In genomic region chr15:61415626-61416025, GRCm38 (mm10) we compare ENCODE assay signal across 13 mouse cellular contexts.
DNase-seq lines count a peak whose midpoint lies in the region; ATAC-seq and TF ChIP-seq lines count a peak whose summit lies in the region.
"Had no signal": no experiment of that assay in that cellular context is flagged by ENCODE, and none has a peak within 500 bp of the region (broad histone marks: within the 10 kb centered on the region; RNA-seq: fewer than 3 reads in every experiment).

No protein-coding gene starts in this region.

- H3K9me3 ChIP-seq in liver, postnatal 0 days (ENCODE audit: low read length) = no peaks in the 10 kb centered on the region
- no peaks in the 10 kb centered on the region for H3K9me3 ChIP-seq in liver, embryonic 11.5 days (ENCODE audit: control insufficient read depth, low read length)
- H3K9me3 ChIP-seq: embryonic facial prominence, embryonic 10.5 days; heart, embryonic 15.5 days; limb, embryonic 12.5 days; midbrain, embryonic 10.5 days had no signal

- peak; percentile 11 for DNase-seq in embryo, embryonic 11 days
- no peak for DNase-seq in embryo, embryonic 10 days (ENCODE audit: low spot score)
- DNase-seq in liver, postnatal 0 days = no peak
- DNase-seq in liver, embryonic 11.5 days (ENCODE audit: low spot score) = no peak
- DNase-seq in induced T-regulatory cell, adult 2 months (ENCODE audit: low read depth) = peak; percentile 59
- DNase-seq in thymus, postnatal 25 days = peak; percentile 49
- no peak for DNase-seq in yolk sac, embryonic 10.5 days (ENCODE audit: low spot score)
- DNase-seq: forebrain, postnatal 0 days had no signal

- peak; percentile 23; the same call in 1 of the 2 replicates for TF ChIP-seq CTCF in liver, postnatal 0 days (IDR thresholded peaks at IDR 0.05; ENCODE audit: low read depth)

- no peak overlapping the region for H3K4me3 ChIP-seq in liver, postnatal 0 days (ENCODE audit: low read depth, low read length)
- H3K4me3 ChIP-seq in liver, embryonic 11.5 days (ENCODE audit: low read depth, low read length) = no peak overlapping the region
- H3K4me3 ChIP-seq: embryonic facial prominence, embryonic 10.5 days; heart, embryonic 15.5 days; limb, embryonic 12.5 days; midbrain, embryonic 10.5 days had no signal

- no peak for TF ChIP-seq EP300 in liver, postnatal 0 days (IDR thresholded peaks at IDR 0.05; ENCODE audit: low read depth)

- no peaks in the 10 kb centered on the region for H3K4me1 ChIP-seq in liver, postnatal 0 days (ENCODE audit: insufficient read depth)
- H3K4me1 ChIP-seq in liver, embryonic 11.5 days (replicated peaks; ENCODE audit: control insufficient read depth, insufficient read depth, low read length) = no peaks in the 10 kb centered on the region
- H3K4me1 ChIP-seq: embryonic facial prominence, embryonic 10.5 days; heart, embryonic 15.5 days; limb, embryonic 12.5 days; midbrain, embryonic 10.5 days had no signal

- no peak overlapping the region for H3K4me2 ChIP-seq in liver, postnatal 0 days (ENCODE audit: low read depth, low read length)
- no peak overlapping the region for H3K4me2 ChIP-seq in liver, embryonic 11.5 days
- H3K4me2 ChIP-seq: heart, embryonic 15.5 days; limb, embryonic 12.5 days had no signal

- no peaks in the 10 kb centered on the region for H3K27me3 ChIP-seq in liver, postnatal 0 days (ENCODE audit: insufficient read depth, low read length)
- no peaks in the 10 kb centered on the region for H3K27me3 ChIP-seq in liver, embryonic 11.5 days (replicated peaks; ENCODE audit: control insufficient read depth, insufficient read depth, low read length)
- H3K27me3 ChIP-seq: heart, embryonic 15.5 days; limb, embryonic 12.5 days had no signal

- no peaks in the 10 kb centered on the region for H3K36me3 ChIP-seq in liver, postnatal 0 days (replicated peaks; ENCODE audit: insufficient read depth, low read length)
- H3K36me3 ChIP-seq in liver, embryonic 11.5 days (ENCODE audit: control insufficient read depth, insufficient read depth, low read length) = no peaks in the 10 kb centered on the region
- H3K36me3 ChIP-seq: embryonic facial prominence, embryonic 10.5 days; heart, embryonic 15.5 days; limb, embryonic 12.5 days; midbrain, embryonic 10.5 days had no signal

- WGBS in liver, postnatal 0 days (ENCODE audit: insufficient replicate concordance) = 59% methylated on average over 1 of the region's 1 CpGs
- 52% methylated on average over 1 of the region's 1 CpGs for WGBS in liver, embryonic 11.5 days

- no peak overlapping the region for H3K27ac ChIP-seq in liver, postnatal 0 days (ENCODE audit: low read depth)
- no peak overlapping the region for H3K27ac ChIP-seq in liver, embryonic 11.5 days (ENCODE audit: low read depth, low read length)
- H3K27ac ChIP-seq: embryonic facial prominence, embryonic 10.5 days; heart, embryonic 15.5 days; limb, embryonic 12.5 days; midbrain, embryonic 10.5 days had no signal

- H3K9ac ChIP-seq in liver, postnatal 0 days (replicated peaks) = no peak overlapping the region
- no peak overlapping the region for H3K9ac ChIP-seq in liver, embryonic 11.5 days (ENCODE audit: low read depth, low read length)
- H3K9ac ChIP-seq: forebrain, postnatal 0 days; heart, embryonic 15.5 days; limb, embryonic 12.5 days had no signal

- ATAC-seq in liver, postnatal 0 days = no peak
- no peak for ATAC-seq in liver, embryonic 11.5 days (replicated peaks; ENCODE audit: low FRiP score)
- ATAC-seq in frontal cortex, adult (ENCODE audit: low TSS enrichment) = no peak
- ATAC-seq: forebrain, postnatal 0 days had no signal

Comparison
In these comparisons a context has a peak if more than half of its experiments do, and no peak if none do; other contexts are left out.
1. DNase-seq: peak in embryo, embryonic 11 days (single experiment), induced T-regulatory cell, adult 2 months (single experiment) and thymus, postnatal 25 days (single experiment); none in embryo, embryonic 10 days (single experiment), liver, postnatal 0 days (single experiment), liver, embryonic 11.5 days (single experiment) and yolk sac, embryonic 10.5 days (single experiment).